Mouse (Mus musculus) embryonic facial prominence, embryonic 12.5 days (tissue): Measurements from ENCODE around the gene Bcl11a. TPM values are rescaled to one million over a fixed set of nuclear protein-coding genes. Genes with fewer than 3 reads are reported as not detected.
A peak's percentile ranks its signal among the peaks of the same experiment; 100 is the strongest.

Source experiments
- ATAC-seq: fragments of 200-750 bp; cut with Nextera tagmentation; 2 replicates; pipeline ENCODE4 v1.8.0; 2017; ENCODE audit not compliant: insufficient number of reproducible peaks, insufficient read depth, low FRiP score, low TSS enrichment
- H3K27ac ChIP-seq: fragments of 300-500 bp; sonication (generic); 2 replicates; pipeline ENCODE4 v1.5.1; 2016; ENCODE audit warnings: mild to moderate bottlenecking
- H3K27me3 ChIP-seq: fragments of 300-500 bp; sonication (generic); 2 replicates; pipeline ENCODE4 v1.6.1; 2016; ENCODE audit warnings: mild to moderate bottlenecking, moderate library complexity
- H3K36me3 ChIP-seq: fragments of 300-500 bp; sonication (generic); 2 replicates; pipeline ENCODE4 v1.6.1; 2016; ENCODE audit warnings: mild to moderate bottlenecking
- H3K4me1 ChIP-seq: fragments of 300-500 bp; sonication (generic); 2 replicates; pipeline ENCODE4 v1.6.1; 2016
- H3K4me2 ChIP-seq: fragments of 300-500 bp; sonication (generic); replicated peaks from 2 replicates; pipeline ENCODE4 v1.6.1; 2016; ENCODE audit warnings: mild to moderate bottlenecking, moderate library complexity
- H3K4me3 ChIP-seq: fragments of 300-500 bp; sonication (generic); 2 replicates; pipeline ENCODE4 v1.5.1; 2016; ENCODE audit warnings: mild to moderate bottlenecking
- H3K9ac ChIP-seq: fragments of 300-500 bp; sonication (generic); 2 replicates; pipeline ENCODE4 v1.6.1; 2016; ENCODE audit warnings: mild to moderate bottlenecking, moderate library complexity
- H3K9me3 ChIP-seq: fragments of 300-500 bp; sonication (generic); 2 replicates; pipeline ENCODE4 v1.6.1; 2016; ENCODE audit warnings: mild to moderate bottlenecking, moderate library complexity
- WGBS: fragments of 180-500 bp; shearing (Covaris S2); methylation state at CpG from one replicate; pipeline ENCODE4 v1.1.7; 2016; 5-methylcytosine and 5-hydroxymethylcytosine counted together
- polyA plus RNA-seq: library from polyadenylated mRNA; unstranded; fragments of >200 nt; fragmentation: Nextera tagmentation; extraction: Ambion mirVana; gene quantifications from 2 replicates; pipeline ENCODE4 v1.2.1, GENCODE M21; 2016

Gene Bcl11a
- polyA plus RNA-seq, 1 experiment from 2014 or later = 80.5 TPM

DNA sequence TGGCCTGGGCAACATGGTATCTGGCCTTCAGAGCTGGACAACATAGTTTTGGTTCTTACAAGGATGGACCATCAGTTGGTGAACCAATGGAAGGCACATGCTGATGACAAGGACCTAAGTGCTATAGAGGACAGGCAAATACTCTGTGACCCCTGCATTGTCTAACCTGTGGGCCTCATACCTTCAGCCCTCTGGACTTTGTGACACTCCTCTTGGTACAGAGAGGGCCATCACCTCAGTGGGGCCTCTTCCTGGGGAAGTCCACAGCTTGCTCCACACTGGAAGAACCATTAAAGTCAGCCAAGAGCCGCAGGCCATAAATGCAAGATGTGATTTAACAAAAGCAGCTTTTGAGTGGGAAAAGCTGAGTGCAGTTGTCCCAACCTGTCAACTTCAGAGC is 68.6 kb downstream of the Bcl11a start:
- no peaks in the 10 kb centered on the region for H3K9me3 ChIP-seq
- no peak overlapping the region for H3K9ac ChIP-seq
- peaks cover 42% of the 10 kb centered on the region for H3K4me1 ChIP-seq
- no peak overlapping the region for H3K4me3 ChIP-seq
- H3K27ac ChIP-seq = no peak overlapping the region
- H3K36me3 ChIP-seq = peaks cover 12% of the 10 kb centered on the region; the same call in 1 of the 2 replicates
- 71% methylated on average over 1 of the region's 1 CpGs for WGBS
- no peak for ATAC-seq
- H3K4me2 ChIP-seq = no peak overlapping the region
- H3K27me3 ChIP-seq = no peaks in the 10 kb centered on the region

DNA sequence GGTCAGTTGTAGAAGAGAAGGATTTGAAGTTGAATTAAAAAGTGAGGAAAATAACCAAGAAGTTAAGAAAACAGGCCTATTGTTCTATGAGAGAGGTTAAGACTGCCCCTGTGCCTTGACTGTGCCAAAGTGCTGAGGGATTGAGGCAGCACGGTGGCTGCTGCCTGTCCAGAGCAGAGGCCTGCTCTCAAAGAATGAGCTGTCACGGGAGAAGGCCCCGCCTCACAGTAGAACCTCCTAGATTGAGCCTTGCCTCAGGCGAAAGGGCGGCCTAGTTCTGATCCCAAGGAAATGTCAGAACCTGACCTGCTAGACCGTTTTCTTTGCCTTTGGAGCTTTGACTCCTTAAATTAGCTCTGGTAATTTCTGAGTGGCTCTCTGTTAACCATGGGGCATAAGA is 69.8 kb downstream of the Bcl11a start:
- no peak for ATAC-seq
- Histone ChIP-seq H3K9ac (no peak overlapping the region), H3K27me3 (no peaks in the 10 kb centered on the region), H3K36me3 (peaks cover 12% of the 10 kb centered on the region; the same call in 1 of the 2 replicates), H3K9me3 (no peaks in the 10 kb centered on the region), H3K4me1 (peaks cover 30% of the 10 kb centered on the region), H3K4me3 (no peak overlapping the region), H3K4me2 (no peak overlapping the region), H3K27ac (no peak overlapping the region)
- 69% methylated on average over 6 of the region's 6 CpGs for WGBS

DNA sequence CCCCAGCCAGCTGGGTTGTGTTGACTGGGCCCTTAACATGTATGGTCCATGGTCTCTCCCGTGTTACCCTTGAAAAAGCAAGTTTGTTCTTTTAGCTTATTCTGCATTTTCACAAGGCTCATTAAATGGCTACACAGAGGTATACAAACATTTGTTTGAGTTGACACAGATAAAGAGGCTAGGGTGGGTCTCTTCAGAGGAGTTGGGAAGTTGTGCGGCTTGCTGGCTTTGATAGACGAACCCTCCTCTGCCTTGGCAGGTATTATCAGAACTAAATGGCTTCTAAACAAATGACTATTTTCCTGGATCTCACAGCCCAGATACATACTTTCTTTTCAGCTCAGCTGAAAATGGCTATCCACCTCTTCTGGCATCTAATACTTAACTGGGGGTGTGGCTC is 70.7 kb downstream of the Bcl11a start:
- peaks cover 28% of the 10 kb centered on the region for H3K4me1 ChIP-seq
- H3K9ac ChIP-seq = no peak overlapping the region
- H3K4me3 ChIP-seq = no peak overlapping the region
- no peak for ATAC-seq
- no peaks in the 10 kb centered on the region for H3K9me3 ChIP-seq
- H3K27ac ChIP-seq = no peak overlapping the region
- no peak overlapping the region for H3K4me2 ChIP-seq
- H3K27me3 ChIP-seq = no peaks in the 10 kb centered on the region
- WGBS = 85% methylated on average over 3 of the region's 3 CpGs
- 0 out of 2 replicates have a peak, but pooled peaks cover 12% of the 10 kb centered on the region for H3K36me3 ChIP-seq

DNA sequence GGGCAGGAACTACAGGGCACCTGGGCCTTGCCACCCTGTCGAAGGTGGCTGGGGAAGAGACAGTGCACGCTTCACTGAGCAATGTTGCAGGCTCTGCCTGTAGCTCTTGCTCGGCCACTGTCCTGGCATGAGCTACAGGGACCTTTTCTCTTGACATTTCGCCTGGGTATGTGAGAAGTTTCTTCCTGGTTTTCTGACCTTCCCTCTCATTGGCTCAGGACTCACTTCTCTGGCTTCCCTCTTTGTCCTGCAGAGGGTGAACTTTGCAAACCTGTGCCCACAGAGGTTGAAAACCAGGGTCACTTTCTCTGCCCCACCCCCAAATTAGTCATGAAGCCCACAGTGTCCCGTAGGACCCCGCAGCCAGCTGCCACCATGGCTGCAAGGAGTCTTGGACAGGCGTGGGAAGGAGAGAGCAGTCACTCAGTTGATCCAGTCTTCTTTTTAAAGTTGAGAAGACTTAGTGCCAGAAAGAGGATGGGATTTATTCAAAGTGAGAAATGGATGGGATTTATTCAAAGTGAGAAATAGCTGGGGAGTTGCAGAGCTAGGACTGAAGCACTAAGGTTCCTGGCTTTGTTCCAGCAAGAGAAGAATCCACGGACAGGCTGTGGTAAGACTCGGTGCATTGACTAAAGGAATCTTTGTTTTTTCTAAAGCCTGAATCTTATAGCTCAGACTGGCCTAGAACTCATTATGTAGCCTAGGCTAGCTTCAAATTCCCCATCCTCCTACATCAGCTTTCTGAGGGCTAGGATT is 71.8 kb downstream of the Bcl11a start:
- H3K4me1 ChIP-seq = peaks cover 29% of the 10 kb centered on the region
- no peak for ATAC-seq
- H3K27ac ChIP-seq = no peak overlapping the region
- WGBS = 69% methylated on average over 9 of the region's 9 CpGs
- no peaks in the 10 kb centered on the region for H3K27me3 ChIP-seq
- no peaks in the 10 kb centered on the region for H3K9me3 ChIP-seq
- H3K9ac ChIP-seq = no peak overlapping the region
- no peak overlapping the region for H3K4me3 ChIP-seq
- H3K4me2 ChIP-seq = no peak overlapping the region
- 0 out of 2 replicates have a peak, but pooled peaks cover 14% of the 10 kb centered on the region for H3K36me3 ChIP-seq

DNA sequence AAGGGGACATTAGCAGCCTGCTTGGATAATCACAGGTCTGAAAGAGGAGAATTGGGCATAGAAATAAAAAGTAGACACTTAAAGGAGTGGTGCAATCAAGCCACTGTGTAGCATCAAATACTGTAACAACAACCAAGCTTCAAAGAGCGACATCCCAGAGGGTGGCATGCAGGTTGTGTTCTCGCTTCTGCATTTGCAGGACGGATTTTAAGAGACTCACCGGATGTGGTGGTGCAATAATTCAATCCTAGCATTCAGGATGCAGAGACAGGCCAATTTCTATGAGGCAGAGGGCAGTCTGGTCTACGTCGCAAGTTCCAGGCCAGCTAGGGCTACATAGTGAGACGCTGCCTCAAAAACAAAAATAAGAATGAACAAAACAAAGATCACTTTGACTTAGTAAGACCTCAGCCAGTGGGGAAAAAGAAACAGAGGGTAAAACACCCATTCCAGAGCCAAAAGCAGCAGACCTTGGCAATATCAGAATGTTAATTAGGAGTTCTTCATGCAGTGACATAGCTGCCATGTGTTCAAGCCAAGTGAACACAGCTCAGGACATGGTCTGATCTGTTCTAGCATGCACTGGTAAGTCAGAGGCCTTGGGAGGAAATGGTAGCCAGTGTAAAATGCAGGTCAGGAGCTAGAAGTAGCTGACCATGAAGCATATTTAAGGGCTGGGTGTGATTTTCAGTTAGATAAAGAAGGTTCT is 74.4 kb downstream of the Bcl11a start:
- Histone ChIP-seq H3K4me3 (no peak overlapping the region), H3K27ac (no peak overlapping the region), H3K9ac (no peak overlapping the region), H3K27me3 (no peaks in the 10 kb centered on the region), H3K4me2 (no peak overlapping the region), H3K36me3 (0 out of 2 replicates have a peak, but pooled peaks cover 11% of the 10 kb centered on the region), H3K9me3 (no peaks in the 10 kb centered on the region), H3K4me1 (peaks cover 24% of the 10 kb centered on the region)
- ATAC-seq = no peak
- 92% methylated on average over 7 of the region's 7 CpGs for WGBS

DNA sequence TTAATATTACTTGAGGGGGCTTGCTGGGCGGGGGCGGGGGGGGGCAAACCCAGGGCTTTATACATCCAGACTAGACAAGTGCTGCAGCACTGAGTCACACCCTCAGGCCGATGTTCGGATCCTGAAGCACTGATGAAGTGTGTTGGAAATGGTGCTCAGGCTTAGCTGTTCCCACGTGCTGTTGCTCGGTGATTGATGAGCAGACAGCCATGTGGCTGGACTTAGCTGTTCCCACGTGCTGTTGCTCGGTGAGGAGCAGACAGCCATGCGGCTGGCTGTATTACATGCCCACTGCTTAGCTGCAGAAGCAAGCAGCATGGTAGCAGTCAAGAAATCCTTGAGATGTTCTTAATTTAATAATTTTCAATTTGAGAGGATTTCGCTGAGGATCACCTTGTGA is 75.2 kb downstream of the Bcl11a start:
- Histone ChIP-seq H3K4me1 (peaks cover 30% of the 10 kb centered on the region), H3K27ac (0 out of 2 replicates have a peak overlapping the region, but pooled peaks have one; percentile 23), H3K4me2 (no peak overlapping the region), H3K27me3 (no peaks in the 10 kb centered on the region), H3K36me3 (0 out of 2 replicates have a peak, but pooled peaks cover 11% of the 10 kb centered on the region), H3K9me3 (no peaks in the 10 kb centered on the region), H3K4me3 (no peak overlapping the region), H3K9ac (no peak overlapping the region)
- ATAC-seq = no peak
- WGBS = 63% methylated on average over 10 of the region's 10 CpGs

DNA sequence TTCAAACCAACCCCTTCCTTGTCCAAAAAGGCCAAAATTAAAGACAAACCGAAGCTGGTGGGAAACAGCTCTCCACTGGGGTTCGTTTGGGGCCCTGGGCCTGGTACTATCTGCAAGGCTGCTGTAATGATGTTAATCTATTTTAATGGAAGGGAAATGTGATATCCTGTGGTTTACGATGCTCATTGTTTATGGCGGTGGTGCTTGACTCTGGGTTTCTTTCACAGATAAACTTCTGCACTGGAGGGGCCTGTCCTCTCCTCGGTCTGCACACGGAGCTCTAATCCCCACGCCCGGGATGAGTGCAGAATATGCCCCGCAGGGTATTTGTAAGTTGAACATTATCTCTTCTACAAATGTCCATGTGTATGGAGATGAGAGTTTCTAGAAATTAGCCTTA is 80.2 kb downstream of the Bcl11a start:
- Histone ChIP-seq H3K4me2 (no peak overlapping the region), H3K9ac (no peak overlapping the region), H3K27ac (no peak overlapping the region), H3K36me3 (peaks cover 21% of the 10 kb centered on the region), H3K4me1 (peaks cover 40% of the 10 kb centered on the region), H3K9me3 (no peaks in the 10 kb centered on the region), H3K27me3 (no peaks in the 10 kb centered on the region), H3K4me3 (no peak overlapping the region)
- 62% methylated on average over 9 of the region's 9 CpGs for WGBS
- no peak for ATAC-seq

DNA sequence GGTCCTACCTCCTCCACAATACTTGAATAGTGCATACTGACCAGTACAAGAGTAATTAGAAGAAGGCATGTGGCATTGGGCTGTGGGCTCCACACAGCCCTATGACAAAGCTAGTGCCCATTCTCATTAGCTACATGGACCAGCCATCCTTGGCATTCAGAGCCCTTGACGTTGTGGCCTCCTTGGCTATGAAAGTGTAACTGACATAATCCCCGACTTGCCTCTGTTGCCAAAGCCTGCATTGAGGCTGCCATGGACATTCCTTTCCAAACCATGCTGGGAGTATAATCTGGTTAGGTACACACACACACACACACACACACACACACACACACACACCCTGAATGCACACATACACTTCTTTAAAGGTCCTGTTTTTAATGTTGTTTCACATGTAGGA is 81.8 kb downstream of the Bcl11a start:
- Histone ChIP-seq H3K9me3 (no peaks in the 10 kb centered on the region), H3K9ac (no peak overlapping the region), H3K27ac (no peak overlapping the region), H3K4me1 (peaks cover 31% of the 10 kb centered on the region), H3K4me2 (no peak overlapping the region), H3K36me3 (peaks cover 30% of the 10 kb centered on the region), H3K4me3 (no peak overlapping the region), H3K27me3 (no peaks in the 10 kb centered on the region)
- ATAC-seq = no peak
- WGBS = 86% methylated on average over 2 of the region's 2 CpGs

DNA sequence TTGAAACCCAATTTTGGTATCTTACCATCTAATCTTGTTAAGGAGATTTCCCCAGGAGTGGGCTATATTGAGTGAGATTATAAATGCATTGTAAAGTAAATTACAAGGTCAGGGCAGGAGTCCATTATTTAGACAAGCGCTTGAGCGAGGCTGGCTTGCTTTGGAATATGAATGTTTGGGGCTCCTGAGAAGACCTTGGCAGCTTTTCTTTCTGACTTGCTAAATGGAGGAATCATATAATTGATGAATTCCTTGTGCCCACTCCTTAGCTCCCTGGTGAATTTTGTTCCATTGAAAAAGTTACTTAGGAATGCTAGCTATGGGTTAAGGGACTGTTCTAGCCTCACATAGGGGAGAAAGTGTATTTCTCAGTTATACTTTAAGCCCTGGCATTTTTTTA is 83.6 kb downstream of the Bcl11a start:
- no peak overlapping the region for H3K4me3 ChIP-seq
- H3K4me1 ChIP-seq = peaks cover 27% of the 10 kb centered on the region
- H3K4me2 ChIP-seq = no peak overlapping the region
- H3K27ac ChIP-seq = no peak overlapping the region
- no peak for ATAC-seq
- no peaks in the 10 kb centered on the region for H3K27me3 ChIP-seq
- no peak overlapping the region for H3K9ac ChIP-seq
- WGBS = 72% methylated on average over 2 of the region's 2 CpGs
- H3K9me3 ChIP-seq = no peaks in the 10 kb centered on the region
- peaks cover 39% of the 10 kb centered on the region for H3K36me3 ChIP-seq

DNA sequence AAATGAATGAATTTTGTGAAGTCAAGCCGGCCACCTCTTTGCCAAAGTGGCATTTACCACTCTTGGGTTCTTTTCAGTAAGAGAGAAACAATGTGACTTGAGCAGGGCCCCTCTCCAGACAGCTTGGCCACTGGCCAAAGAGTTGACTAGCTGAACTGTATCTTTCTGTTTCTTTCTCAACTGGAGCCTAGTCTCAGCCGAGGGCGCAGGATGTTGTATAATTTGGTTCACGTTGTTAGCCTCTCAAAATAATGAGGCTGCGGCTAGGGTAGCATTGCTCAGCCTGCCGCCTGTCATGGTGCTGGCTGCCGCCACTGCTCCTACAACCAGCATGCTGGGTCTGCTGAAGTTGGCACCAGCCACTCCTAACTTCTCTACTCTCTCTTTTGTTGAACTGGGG is 84.2 kb downstream of the Bcl11a start:
- Histone ChIP-seq H3K27me3 (no peaks in the 10 kb centered on the region), H3K27ac (0 out of 2 replicates have a peak overlapping the region, but pooled peaks have one; percentile 46), H3K36me3 (peaks cover 39% of the 10 kb centered on the region), H3K4me1 (peaks cover 27% of the 10 kb centered on the region), H3K9ac (no peak overlapping the region), H3K4me2 (no peak overlapping the region), H3K9me3 (no peaks in the 10 kb centered on the region), H3K4me3 (no peak overlapping the region)
- 43% methylated on average over 7 of the region's 7 CpGs for WGBS
- ATAC-seq = no peak

DNA sequence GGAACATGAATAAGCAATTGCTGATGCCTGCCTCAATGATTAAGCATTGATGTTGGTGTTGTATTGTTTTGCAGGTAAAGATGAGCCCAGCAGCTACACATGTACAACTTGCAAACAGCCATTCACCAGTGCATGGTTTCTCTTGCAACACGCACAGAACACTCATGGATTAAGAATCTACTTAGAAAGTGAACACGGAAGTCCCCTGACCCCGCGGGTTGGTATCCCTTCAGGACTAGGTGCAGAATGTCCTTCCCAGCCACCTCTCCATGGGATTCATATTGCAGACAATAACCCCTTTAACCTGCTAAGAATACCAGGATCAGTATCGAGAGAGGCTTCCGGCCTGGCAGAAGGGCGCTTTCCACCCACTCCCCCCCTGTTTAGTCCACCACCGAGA is 85.2 kb downstream of the Bcl11a start:
- no peak overlapping the region for H3K9ac ChIP-seq
- ATAC-seq = no peak
- H3K4me1 ChIP-seq = peaks cover 21% of the 10 kb centered on the region
- no peak overlapping the region for H3K4me3 ChIP-seq
- H3K9me3 ChIP-seq = no peaks in the 10 kb centered on the region
- H3K27me3 ChIP-seq = no peaks in the 10 kb centered on the region
- WGBS = 92% methylated on average over 8 of the region's 8 CpGs
- no peak overlapping the region for H3K27ac ChIP-seq
- peaks cover 39% of the 10 kb centered on the region for H3K36me3 ChIP-seq
- no peak overlapping the region for H3K4me2 ChIP-seq

DNA sequence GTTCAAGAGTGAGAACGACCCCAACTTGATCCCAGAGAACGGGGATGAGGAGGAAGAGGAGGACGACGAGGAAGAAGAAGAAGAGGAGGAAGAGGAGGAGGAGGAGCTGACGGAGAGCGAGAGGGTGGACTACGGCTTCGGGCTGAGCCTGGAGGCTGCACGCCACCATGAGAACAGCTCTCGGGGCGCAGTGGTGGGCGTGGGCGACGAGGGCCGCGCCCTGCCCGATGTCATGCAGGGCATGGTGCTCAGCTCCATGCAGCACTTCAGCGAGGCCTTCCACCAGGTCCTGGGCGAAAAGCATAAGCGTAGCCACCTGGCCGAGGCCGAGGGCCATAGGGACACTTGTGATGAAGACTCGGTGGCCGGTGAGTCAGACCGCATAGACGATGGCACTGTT is 86.2 kb downstream of the Bcl11a start:
- Histone ChIP-seq H3K4me1 (peaks cover 19% of the 10 kb centered on the region), H3K4me3 (no peak overlapping the region), H3K27me3 (no peaks in the 10 kb centered on the region), H3K4me2 (no peak overlapping the region), H3K36me3 (peaks cover 38% of the 10 kb centered on the region), H3K9ac (no peak overlapping the region), H3K27ac (no peak overlapping the region), H3K9me3 (no peaks in the 10 kb centered on the region)
- WGBS = 98% methylated on average over 26 of the region's 26 CpGs
- ATAC-seq = no peak
